Mouse (Mus musculus): Measurements from ENCODE around the gene Gls. TPM values are rescaled to one million over a fixed set of nuclear protein-coding genes. Genes with fewer than 3 reads are reported as not detected.

The Gls gene
- polyA plus RNA-seq, 1 experiment = 9.3 TPM

DNA sequence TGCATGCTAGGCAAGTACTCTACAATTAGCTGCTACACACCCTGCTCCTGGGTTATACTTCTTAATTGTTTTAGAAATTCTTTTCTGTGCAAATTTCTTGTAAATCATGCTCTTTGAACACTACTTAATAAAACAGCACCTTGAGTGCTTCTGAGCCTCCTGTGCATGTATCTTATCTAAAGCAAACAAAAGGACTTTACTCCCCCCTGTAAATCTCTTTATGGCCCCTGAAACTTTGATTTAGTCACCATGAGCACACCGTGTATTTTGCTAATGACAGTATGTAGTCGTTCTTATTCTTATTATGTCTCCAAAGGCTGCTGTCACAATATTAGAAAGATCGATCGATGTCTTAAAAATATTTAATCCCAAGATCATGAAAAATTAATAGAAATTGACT, 23.9 kb upstream of the Gls start:
- no peaks in the 10 kb centered on the region for H3K27me3 ChIP-seq (ENCODE audit: control insufficient read depth, insufficient read depth, low read length)
- no peak overlapping the region for H3K4me3 ChIP-seq (ENCODE audit: control insufficient read depth, low read depth, low read length)
- no peak overlapping the region for H3K27ac ChIP-seq (ENCODE audit: control insufficient read depth, insufficient read depth, low read depth, low read length)
- H3K4me1 ChIP-seq (ENCODE audit: control insufficient read depth, insufficient read depth, low read length) = no peaks in the 10 kb centered on the region
- H3K36me3 ChIP-seq (ENCODE audit: control insufficient read depth, insufficient read depth, low read length) = no peaks in the 10 kb centered on the region
- TF ChIP-seq CTCF (IDR thresholded peaks at IDR 0.05; ENCODE audit: control insufficient read depth, insufficient read depth, insufficient replicate concordance, low read depth, low read length) (no peak), POLR2A (IDR thresholded peaks at IDR 0.05; ENCODE audit: control insufficient read depth, low read depth, low read length) (no peak)

DNA sequence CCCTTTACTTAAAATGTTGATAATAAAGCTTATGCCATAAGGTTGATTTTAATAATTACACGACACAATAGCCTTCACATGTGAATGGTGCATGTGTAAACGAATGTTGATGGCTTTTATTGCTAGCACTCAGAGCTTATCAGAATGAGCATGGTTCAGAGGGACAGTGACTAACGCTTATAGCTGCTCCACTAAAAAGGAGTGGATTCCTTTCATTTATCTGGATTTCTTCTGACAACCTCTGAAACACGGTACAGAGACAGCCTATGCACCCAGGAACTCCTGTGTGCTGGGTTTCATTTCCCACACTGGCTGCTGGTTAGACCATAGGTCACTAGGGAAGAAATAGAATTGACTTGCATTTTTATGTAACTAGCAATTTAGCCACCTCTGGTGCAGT, 23.2 kb upstream of the Gls start:
- TF ChIP-seq POLR2A (IDR thresholded peaks at IDR 0.05; ENCODE audit: control insufficient read depth, low read depth, low read length) = no peak
- no peak for TF ChIP-seq CTCF (IDR thresholded peaks at IDR 0.05; ENCODE audit: control insufficient read depth, insufficient read depth, insufficient replicate concordance, low read depth, low read length)

DNA sequence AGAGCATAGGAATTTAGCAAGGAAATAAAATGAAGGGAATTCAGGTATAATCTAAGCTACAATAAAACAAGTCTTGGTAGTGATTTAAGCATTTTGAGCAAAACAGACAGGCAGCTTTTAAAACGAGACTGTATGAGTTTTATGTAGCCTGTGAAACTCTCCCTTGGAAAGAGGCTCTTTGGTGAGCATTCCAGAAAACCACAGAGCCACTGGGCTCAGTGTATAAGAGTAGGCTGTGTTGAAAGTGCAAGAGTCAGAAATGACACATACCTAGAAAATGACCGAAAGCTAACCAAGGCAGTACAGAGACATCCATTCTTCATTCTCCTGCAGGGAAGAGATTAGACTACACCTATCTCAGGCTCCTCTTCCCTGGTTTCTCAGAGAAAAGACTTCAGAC, 21.4 kb upstream of the Gls start:
- H3K4me3 ChIP-seq (ENCODE audit: control insufficient read depth, low read depth, low read length) = no peak overlapping the region
- TF ChIP-seq POLR2A (IDR thresholded peaks at IDR 0.05; ENCODE audit: control insufficient read depth, low read depth, low read length) (no peak), CTCF (IDR thresholded peaks at IDR 0.05; ENCODE audit: control insufficient read depth, insufficient read depth, insufficient replicate concordance, low read depth, low read length) (no peak)
- H3K36me3 ChIP-seq (ENCODE audit: control insufficient read depth, insufficient read depth, low read length) = no peaks in the 10 kb centered on the region
- H3K27me3 ChIP-seq (ENCODE audit: control insufficient read depth, insufficient read depth, low read length) = no peaks in the 10 kb centered on the region
- no peaks in the 10 kb centered on the region for H3K4me1 ChIP-seq (ENCODE audit: control insufficient read depth, insufficient read depth, low read length)
- no peak overlapping the region for H3K27ac ChIP-seq (ENCODE audit: control insufficient read depth, insufficient read depth, low read depth, low read length)

More for the DNA sequence above, 23.2 kb upstream of the Gls start:
- Histone ChIP-seq H3K27me3 (ENCODE audit: control insufficient read depth, insufficient read depth, low read length) (no peaks in the 10 kb centered on the region), H3K4me1 (ENCODE audit: control insufficient read depth, insufficient read depth, low read length) (no peaks in the 10 kb centered on the region), H3K27ac (ENCODE audit: control insufficient read depth, insufficient read depth, low read depth, low read length) (no peak overlapping the region), H3K36me3 (ENCODE audit: control insufficient read depth, insufficient read depth, low read length) (no peaks in the 10 kb centered on the region), H3K4me3 (ENCODE audit: control insufficient read depth, low read depth, low read length) (no peak overlapping the region)

DNA sequence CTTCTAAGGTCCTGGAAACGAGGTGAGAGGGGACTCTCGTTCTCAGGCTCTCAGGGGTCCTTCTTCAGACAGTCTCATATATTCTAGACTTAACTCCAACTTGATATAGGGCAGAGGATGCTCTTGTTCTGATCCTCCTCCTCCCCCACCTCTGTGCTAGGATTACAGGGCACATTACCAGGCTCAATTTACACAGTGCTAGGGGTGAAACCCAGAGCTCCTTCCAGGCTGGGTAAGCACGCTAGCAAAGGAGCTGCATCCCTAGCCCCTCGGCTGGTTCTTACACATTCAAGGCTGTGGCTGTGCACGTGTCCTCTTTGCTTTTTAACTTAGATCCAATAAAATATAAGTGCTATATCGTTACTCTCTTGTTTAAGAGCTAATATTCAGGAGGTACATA, 20.4 kb upstream of the Gls start:
- H3K4me3 ChIP-seq (ENCODE audit: control insufficient read depth, low read depth, low read length) = no peak overlapping the region
- no peak overlapping the region for H3K27ac ChIP-seq (ENCODE audit: control insufficient read depth, insufficient read depth, low read depth, low read length)
- no peaks in the 10 kb centered on the region for H3K27me3 ChIP-seq (ENCODE audit: control insufficient read depth, insufficient read depth, low read length)
- TF ChIP-seq POLR2A (IDR thresholded peaks at IDR 0.05; ENCODE audit: control insufficient read depth, low read depth, low read length) = no peak
- H3K36me3 ChIP-seq (ENCODE audit: control insufficient read depth, insufficient read depth, low read length) = no peaks in the 10 kb centered on the region
- H3K4me1 ChIP-seq (ENCODE audit: control insufficient read depth, insufficient read depth, low read length) = no peaks in the 10 kb centered on the region

DNA sequence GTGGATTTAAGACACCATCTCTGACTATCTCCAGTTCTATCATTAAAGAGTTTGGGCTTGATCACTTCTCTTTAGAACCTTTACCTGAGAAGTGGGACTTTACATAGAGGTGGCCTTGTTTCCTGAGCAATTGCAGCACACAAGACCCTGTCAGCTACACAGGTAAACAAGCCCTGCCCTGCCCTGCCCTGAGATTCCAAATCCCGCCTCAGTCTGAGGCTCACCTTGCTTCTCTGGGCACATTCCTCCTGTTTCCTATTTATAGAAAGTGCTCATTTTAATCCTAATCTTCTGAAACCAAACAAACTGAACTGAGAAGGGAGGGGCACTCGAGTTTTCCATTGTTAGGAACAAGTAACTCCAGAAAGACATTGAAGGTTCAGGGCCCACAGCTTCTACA, 19.4 kb upstream of the Gls start:
- TF ChIP-seq CTCF (IDR thresholded peaks at IDR 0.05; ENCODE audit: control insufficient read depth, insufficient read depth, insufficient replicate concordance, low read depth, low read length) = no peak
- TF ChIP-seq POLR2A (IDR thresholded peaks at IDR 0.05; ENCODE audit: control insufficient read depth, low read depth, low read length) = no peak
- Histone ChIP-seq H3K36me3 (ENCODE audit: control insufficient read depth, insufficient read depth, low read length) (no peaks in the 10 kb centered on the region), H3K4me1 (ENCODE audit: control insufficient read depth, insufficient read depth, low read length) (no peaks in the 10 kb centered on the region), H3K4me3 (ENCODE audit: control insufficient read depth, low read depth, low read length) (no peak overlapping the region), H3K27ac (ENCODE audit: control insufficient read depth, insufficient read depth, low read depth, low read length) (no peak overlapping the region), H3K27me3 (ENCODE audit: control insufficient read depth, insufficient read depth, low read length) (no peaks in the 10 kb centered on the region)

DNA sequence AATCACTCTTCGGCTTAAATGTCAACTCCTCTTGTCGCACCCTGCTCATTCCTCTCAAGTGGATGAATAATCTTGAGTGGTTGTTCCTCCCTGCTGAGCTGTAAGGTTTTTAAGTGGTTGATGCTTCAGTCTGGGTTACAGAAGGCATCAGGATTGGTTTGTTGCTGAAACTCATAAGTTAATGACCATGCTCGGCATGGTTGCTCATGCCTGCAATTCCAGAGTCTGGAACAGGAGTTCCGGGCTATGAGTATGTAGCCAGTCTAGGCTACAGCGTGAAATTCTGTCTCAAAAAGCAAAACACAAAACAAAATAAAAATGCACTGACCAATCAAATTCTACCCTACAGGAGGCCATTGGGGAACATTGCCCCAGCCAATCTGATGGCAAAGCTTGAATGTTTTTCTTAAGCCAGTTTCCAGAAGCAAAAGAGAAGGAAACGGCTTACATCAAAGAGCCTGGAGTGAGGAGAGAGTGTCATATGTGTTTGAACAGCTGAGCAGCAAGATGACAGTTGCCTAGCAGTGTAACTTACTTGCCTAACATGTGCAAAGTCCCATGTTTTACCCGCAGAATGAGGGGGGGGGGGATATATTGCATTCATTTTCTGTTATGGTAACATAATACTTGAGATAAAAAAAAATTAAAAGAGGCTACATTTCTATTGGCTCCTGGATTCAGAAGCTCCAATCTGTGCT, 18.2 kb upstream of the Gls start:
- H3K4me3 ChIP-seq (ENCODE audit: control insufficient read depth, low read depth, low read length) = no peak overlapping the region
- H3K36me3 ChIP-seq (ENCODE audit: control insufficient read depth, insufficient read depth, low read length) = no peaks in the 10 kb centered on the region
- no peaks in the 10 kb centered on the region for H3K27me3 ChIP-seq (ENCODE audit: control insufficient read depth, insufficient read depth, low read length)
- no peak for TF ChIP-seq POLR2A (IDR thresholded peaks at IDR 0.05; ENCODE audit: control insufficient read depth, low read depth, low read length)
- no peak for TF ChIP-seq CTCF (IDR thresholded peaks at IDR 0.05; ENCODE audit: control insufficient read depth, insufficient read depth, insufficient replicate concordance, low read depth, low read length)
- H3K4me1 ChIP-seq (ENCODE audit: control insufficient read depth, insufficient read depth, low read length) = no peaks in the 10 kb centered on the region
- no peak overlapping the region for H3K27ac ChIP-seq (ENCODE audit: control insufficient read depth, insufficient read depth, low read depth, low read length)

DNA sequence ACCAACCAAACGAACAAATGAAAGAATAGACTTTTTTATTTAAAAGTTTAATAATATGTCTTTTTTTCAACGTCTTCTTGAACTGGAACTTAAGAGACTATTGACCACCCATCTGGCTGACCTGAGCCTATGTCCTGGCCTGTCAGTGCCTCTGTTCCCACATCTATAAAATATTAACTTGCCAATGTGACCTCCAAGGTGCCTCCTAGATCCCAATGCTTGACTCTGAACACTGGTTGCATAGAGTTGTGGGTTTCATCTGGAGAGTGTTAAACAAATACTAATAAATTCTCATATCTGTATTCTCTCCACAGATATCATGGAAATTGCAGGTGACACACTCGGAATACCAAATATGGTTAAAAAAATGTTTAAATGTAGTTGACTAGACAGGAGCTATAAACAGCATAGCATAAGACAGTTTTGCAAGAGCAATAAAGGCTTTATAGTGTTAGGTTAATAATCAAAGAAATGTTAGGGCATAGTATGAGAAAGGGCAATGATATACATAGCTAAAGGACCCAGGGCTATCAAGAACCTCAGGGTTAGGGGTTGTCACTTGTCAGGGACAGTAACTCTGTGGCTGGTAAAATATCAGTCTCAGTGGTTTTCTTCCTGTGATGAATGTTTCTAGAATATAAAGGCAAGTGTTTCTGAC, 16.0 kb upstream of the Gls start:
- H3K27me3 ChIP-seq (ENCODE audit: control insufficient read depth, insufficient read depth, low read length) = no peaks in the 10 kb centered on the region
- no peaks in the 10 kb centered on the region for H3K36me3 ChIP-seq (ENCODE audit: control insufficient read depth, insufficient read depth, low read length)
- H3K27ac ChIP-seq (ENCODE audit: control insufficient read depth, insufficient read depth, low read depth, low read length) = no peak overlapping the region
- no peaks in the 10 kb centered on the region for H3K4me1 ChIP-seq (ENCODE audit: control insufficient read depth, insufficient read depth, low read length)
- no peak overlapping the region for H3K4me3 ChIP-seq (ENCODE audit: control insufficient read depth, low read depth, low read length)
- TF ChIP-seq CTCF (IDR thresholded peaks at IDR 0.05; ENCODE audit: control insufficient read depth, insufficient read depth, insufficient replicate concordance, low read depth, low read length) = no peak
- no peak for TF ChIP-seq POLR2A (IDR thresholded peaks at IDR 0.05; ENCODE audit: control insufficient read depth, low read depth, low read length)
